Mouse (Mus musculus) regulatory T cell (primary cell): ENCODE data around the gene Papss2.

ENCODE experiments used
- in situ Hi-C: fragments of 300-600 bp; cut with MboI, MseI; formaldehyde crosslinking; loops from one replicate; pipeline ENCODE4 v1.15.1; 2025; ENCODE audit warnings: high pct_unique_total_duplicates

Gene Papss2

DNA sequence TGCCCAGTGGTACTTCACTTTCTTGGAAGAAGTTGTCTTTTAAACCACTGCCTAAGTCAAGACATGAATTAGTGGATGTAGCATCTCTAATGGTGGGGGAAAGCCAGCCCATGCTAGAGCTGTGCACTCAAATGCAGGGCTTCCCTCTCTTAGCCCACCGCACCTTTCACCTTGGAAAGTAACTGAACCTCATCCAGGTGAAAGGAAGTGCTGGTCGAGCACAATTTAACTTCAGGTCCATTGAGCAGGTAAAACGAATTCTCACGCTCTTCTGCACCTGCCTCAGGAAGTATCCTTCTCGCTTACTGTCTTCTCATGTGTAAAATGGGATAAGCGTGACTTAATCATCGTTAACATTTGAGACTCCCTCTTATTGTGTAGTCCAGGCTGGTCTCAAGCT is 3.4 kb downstream of the Papss2 start:
- in situ Hi-C loops = no loop called here

DNA sequence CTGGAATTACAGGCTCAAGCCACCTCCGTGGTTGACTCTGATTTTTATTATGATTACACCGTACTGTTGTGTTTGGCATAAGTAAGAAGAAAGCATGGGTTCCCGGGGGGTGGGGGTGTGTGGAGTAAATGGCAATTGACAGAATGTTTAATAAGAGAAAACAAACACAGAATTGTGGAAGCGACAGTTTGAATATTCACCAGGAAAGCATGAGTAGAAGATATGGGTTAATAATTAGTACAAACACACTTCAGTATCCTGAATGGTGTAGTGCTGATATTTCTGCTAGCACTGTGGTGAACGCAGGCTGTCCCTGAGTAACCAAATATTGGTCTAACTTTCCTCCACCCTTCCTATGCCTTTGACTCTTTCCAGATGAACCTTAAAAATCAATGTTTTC is 3.8 kb downstream of the Papss2 start:
- in situ Hi-C loops = no loop called here

DNA sequence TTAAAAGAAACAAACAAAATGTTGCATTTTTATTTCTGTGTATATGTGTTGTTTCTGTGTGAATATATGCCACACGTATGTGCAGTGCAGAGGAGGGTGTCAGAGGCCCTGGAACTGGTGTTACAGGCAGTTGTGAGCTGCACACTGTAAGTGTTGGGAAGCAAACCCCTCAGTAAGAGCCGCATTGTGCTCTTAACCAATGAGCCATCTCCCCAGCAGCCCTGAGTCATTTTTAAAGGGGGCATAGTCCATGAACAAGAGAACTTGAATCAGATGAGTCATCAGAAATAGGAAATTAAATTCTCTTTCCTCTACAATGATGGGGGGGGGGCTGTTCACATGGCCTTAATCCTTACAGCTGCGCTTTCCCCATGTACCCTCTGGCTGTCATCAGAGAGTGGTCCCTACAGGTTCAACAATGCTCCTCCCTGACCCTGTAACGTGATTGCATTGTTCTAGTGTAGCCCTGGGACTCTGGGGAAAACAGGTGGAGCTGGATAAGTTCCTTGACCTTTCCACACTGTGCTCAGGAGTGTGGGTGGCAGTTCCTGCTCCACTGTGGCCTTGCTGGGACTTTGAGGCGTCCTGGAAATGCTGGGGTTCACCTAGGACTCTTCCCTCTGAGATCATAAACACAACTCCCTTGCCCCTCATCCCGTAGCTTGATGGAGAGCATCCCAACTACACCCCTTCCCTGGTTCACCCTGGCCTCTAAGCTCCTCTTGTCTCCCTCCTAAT is 5.6 kb downstream of the Papss2 start:
- in situ Hi-C loops = no loop called here

DNA sequence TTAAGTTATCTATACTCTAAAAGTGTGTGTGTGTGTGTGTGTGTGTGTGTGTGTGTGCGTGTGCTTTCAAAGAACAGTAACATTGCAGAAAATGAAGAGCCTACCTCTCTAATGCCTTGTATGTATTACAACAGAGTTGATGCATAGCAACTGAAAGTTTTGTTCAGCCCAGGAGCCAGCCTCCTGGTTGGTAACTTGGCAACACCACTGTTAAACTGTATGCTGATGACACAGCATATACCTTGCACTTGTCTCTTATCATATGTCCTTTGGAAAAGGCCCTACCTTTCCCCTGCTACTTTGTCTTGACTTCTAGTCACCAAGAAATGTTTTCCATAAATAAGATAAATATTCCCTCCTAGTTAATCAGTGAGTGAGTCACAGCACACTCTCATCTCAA is 7.9 kb downstream of the Papss2 start:
- in situ Hi-C loops = no loop called here

DNA sequence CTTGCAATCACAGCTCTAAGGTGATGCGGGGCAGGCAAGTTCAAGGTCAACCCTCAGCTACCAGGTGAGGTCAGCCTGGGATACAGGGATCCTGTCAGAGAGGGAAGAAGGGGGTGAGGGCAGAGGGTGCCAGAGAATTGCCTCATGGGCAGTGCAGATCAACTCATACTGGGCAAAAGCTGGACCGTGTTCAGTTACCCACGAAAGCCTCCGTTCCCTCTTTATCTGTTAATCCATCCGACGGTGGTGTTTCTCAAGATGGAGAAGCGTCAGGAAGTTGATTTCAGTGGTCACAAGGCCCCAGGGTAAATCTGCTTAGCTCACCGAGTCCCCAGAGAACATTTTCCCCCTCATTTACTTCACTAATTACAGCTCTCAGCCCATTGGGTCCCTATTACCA is 8.5 kb downstream of the Papss2 start:
- in situ Hi-C loops = no loop called here

DNA sequence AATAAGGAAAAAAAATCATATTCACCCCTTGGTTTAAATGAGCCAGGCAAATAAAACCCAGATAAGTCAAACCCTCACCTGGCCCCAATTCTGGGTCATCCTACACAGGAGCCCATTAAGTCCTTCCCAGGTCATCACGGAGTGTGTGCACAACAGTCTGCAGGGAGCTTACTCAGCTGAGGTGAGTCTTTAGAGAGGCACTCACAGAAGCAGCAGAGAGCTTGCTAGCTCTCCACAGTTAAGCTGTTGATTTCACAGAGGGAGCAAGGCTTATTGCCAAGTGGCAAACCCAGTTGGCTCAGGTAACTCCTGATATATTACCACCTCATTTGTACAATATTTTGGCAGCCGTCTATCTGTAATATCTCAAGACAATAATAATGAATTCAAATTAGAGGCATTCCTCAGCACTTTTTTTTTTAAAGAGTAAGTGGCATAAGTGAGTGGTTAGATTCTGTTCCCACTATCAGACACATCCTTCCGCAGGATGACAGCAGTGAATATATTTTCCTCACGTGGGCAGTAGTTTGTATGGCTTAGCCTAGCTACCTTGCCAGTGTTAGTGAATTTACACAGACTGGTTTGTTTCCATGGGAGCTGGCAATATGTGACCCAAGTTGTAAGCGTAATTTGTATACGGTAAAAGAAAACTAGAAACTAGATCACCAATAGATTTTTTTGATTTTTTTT is 9.1 kb downstream of the Papss2 start:
- in situ Hi-C loops = no loop called here

DNA sequence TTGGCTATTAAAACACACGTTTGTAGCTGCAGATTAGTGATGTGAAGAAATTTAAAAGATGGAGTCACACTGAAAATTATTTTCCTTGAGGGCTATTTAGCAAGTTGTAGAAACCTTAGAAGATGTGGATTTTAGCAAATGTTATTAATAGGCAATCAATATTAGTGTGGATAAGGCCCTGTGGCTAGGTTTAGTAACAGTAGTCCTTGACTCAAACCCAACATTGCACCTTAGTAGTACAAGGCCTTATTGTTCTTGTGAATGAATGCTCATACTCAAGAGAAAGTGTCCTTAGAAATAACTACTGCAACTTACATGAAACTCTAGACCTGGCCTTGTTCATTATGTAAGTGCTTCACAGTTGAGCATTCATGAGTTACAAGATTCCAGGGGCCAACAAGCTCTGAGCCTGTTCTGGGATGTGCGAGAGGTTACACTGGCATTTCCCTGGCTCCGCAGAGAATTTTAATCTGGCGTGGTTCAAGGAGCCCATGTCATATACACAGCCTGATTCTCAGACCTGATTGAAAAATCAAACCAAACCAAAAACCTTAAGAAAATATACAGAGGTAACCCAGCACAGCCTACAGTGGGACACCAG is 10.7 kb downstream of the Papss2 start:
- in situ Hi-C loops = no loop called here

DNA sequence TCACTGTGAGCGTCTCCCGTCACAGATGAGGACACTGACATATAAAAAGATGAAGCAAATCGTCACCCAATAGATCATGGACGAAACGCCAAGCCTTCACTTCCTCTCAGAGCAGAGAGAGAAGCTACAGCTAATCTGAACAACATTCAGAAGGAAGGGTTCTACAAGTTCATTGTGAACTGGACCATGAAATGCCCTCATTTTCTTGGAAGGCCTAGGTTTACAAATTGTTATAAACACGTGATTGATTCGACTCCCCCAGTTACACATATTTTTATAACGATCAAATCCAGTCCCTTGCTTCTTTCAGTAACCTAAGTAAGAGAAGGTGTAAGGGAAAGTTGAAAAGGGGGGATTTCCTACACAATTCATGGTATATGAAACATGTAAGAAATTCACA is 11.4 kb downstream of the Papss2 start:
- in situ Hi-C loops = no loop called here

DNA sequence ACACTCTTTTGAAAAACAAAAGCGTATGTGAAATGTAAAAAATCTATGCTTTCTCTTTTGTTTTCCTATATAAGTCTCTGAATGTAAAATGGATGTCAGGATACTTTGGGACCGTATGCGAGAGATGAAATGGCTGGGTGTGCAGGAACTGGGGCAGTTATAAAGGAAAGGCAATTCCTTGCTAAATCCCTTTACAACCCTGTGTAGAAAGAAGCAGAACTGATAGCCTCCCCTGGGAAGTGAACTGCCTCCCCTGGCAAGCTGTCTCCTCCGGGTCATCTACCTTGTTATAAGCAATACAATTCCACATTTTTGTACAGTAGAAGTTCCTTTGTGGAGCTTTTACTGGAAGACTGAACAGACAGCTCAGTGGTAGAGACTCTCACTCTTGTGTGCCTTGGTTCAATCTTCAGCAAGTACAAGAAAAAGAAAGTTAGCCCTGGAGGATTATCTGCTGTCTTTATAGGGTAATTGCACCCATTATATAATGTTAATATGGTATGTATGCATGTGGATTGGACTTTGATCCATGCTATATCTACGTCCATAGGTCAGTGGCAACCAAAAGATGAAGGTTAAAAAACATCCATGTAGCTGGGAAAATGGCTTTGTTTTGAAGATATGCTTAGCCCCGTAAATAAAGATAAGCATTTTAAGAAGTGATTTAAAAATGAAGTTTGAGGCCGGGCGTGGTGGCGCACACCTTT is 15.9 kb downstream of the Papss2 start:
- in situ Hi-C loops = no loop called here

DNA sequence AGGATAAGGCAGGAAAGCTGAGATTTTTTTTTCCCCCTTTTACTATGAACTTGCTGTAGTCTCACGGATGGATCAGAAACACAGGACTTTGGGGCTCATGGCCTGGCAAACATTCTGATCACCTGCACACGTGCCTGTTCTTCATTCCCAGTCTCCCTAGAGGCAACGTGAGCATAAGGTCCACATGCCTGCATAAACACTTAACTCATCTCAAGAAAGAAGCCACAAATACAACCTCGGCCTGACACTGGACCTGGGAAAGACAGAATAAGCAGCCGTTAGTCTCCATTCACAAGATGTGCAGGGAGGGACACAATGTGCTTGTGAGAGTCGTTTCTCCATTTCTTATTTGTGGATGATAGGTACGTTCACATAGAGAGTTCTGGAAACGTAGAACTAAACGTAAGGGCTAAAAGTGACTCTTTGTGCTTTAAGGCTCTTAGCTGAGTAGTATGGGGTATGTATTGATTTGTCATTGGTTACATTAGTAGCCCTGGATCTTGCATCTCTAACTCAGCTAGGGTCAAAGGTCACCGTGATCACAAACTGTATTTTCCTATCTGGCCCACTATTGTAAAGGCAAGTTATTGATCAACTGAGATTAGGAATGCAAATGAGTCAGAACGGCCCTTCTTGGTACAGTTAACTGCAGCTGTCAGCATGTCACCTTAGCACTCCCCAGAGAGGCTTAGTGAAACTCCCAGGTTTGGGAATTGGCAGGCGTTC is 18.6 kb downstream of the Papss2 start:
- in situ Hi-C loops = no loop called here

DNA sequence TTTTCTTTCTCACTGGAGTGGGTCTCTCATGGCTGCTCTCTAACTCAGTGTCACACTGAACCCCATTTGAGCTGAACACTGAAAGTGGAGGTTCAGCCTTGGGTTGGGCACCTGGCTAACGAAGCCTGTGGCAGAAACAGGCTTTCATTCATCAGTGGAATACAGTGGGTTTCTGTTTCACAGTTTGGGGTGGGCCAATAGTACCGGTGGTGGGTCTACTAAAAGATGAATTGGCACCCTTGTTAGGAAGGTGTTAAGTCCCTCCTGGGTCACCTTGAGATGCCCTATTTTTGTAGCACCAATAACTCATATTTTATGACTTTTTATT is 19.1 kb downstream of the Papss2 start:
- in situ Hi-C loops = no loop called here

DNA sequence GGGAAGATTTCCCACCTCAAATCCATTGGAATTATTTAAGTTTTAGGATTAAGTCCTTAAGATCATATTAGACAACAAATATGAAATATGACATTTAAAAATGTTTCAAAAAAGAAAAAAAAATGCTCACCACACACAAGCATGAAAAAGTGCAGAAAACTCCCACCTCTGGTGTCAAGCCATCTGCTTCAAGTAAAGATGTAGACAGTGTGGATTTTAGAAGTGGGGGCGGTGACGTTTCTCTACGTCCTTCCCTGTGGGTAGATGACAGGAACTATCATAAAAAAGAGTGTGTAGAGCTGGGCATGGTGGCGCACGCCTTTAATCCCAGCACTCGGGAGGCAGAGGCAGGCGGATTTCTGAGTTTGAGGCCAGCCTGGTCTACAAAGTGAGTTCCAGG is 21.1 kb downstream of the Papss2 start:
- in situ Hi-C loops = no loop called here

DNA sequence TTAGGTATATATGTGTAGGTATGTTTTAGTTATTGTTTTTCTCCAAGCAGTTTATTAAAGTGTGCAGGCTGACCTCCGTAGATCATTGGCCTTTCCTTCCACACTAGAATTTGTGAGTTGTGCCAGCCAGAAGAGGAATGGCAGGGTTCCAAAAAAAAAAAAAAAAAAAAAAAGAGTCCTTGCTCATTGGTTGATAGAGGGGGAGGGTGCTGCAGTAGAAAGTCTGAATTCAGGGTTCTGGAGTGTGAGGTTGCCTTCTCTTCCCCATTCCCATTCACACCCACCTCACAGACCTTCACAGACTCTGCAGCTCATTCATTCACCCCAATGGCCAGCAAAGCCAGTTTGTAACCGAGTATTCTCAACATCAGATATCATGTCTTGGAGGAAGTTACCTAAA is 24.1 kb downstream of the Papss2 start:
- in situ Hi-C loops = no loop called here

DNA sequence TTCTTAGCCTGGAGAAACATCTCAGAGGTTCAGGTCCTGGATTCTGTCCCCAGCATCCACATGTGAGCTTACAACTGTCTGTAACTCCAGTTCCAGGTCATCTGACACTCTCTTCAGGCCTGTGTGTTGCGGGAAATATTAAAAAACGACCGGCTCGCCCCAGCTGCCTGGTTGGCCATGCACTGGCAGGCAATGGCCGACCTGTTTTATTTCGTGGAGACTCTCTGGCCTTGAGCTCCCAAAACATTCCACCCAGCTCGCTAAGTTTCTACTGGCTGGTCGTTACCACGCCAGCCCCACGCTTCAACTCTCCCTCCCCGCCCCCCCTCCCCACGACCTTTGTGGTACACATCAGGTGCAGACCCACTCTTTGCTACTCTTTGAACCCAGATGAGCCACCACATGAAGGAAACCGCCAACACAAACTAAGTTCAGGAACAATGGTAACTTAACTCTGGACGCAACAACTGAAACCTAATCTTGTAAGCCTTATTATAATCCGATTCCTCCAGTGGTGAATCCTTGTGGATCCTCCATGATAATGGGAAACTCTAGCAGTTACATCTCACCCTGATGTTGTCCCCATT is 25.4 kb downstream of the Papss2 start:
- in situ Hi-C loops = no loop called here

DNA sequence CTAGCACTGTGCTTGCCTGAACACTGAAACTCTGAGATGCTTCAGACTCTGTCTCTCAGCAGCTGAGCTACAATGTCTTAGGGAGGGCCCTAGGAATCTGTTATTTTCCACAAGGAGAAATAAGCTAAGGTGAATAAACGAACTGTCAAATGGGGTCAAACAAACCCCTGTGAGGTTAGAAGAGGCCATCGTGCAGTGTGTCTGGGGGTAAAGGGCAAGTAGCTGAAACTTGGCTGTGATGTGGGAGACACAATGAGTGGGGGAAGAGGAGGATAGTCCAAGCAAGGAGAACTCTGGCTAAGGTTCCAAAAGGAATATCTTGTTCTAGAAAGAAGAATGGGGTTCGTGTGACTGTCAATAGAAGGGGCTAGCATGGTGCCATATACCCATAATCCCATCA is 26.6 kb downstream of the Papss2 start:
- in situ Hi-C loops = no loop called here

DNA sequence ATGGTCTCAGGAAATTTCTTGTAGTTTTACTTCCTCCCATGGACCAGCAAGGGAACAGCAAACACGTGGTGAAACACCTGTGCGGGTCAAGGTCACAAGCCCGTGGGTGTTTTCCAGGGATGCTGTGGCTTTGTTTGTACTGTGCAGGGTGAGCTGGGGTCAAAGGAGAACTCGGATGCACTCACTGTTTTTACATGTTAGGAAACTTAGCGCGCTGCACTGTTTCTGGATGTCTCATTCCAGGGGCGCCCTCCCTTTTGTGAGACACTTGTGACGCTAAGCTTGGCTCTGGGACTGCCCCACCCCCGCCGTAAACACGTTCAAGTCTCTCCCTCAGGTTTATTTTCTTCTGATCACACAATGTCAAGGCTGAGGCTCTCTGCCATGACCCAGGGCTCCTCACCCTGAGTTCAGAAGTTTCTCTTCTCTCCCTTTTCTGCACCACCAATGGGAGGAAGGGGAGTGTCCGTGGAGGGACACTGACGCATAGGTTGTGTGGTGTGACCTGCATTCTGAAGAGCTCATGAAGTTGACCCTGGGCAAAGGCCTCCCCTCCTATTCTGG is 31.3 kb downstream of the Papss2 start:
- in situ Hi-C loops = loop anchor here (25.0 kb wide), 1 partner anchor 1240 kb away; no protein-coding TSS in a partner anchor

DNA sequence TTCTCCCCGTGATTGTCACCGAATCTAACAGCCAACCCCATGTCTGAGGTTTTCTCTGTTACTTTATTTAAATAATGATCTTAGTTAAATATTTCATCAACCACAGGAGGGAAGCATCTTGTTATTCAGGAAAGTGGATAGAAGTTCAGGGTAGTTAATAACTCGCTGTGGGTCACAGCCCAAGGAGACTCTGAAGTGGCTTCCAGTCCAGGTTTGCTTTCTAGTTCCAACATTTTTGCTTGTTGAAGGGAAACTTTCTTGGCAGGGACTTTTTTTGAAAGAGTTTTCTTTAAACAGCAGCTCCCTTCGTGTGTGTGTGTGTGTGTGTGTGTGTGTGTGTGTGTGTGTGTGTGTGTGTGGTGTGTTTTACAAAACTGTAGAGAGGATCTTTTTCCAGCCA is 32.0 kb downstream of the Papss2 start:
- in situ Hi-C loops = loop anchor here (25.0 kb wide), 1 partner anchor 1240 kb away; no protein-coding TSS in a partner anchor

DNA sequence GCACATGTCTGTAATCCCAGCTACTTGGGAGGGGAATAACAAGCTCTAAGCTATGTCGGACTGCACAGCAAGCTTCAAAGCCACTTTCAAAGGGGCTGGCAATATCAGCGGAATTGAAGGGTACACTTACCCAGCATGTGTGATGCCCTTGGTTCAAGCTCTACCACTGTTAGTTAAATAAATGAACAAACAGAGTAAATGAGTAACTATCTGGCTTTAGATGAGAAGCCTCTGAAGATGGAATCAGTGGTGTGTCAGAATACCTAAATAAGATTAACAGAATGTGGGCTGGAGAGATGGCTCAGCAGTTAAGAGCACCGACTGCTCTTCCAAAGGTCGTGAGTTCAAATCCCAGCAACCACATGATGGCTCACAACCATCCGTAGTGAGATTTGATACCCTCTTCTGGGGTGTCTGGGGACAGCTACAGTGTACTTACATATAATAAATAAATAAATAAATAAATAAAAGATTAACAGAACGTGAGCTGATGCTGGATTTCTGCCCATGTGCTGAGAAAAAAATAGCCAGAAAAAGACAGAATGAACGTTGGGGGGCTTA is 33.1 kb downstream of the Papss2 start:
- in situ Hi-C loops = loop anchor here (25.0 kb wide), 1 partner anchor 1241 kb away; no protein-coding TSS in a partner anchor

DNA sequence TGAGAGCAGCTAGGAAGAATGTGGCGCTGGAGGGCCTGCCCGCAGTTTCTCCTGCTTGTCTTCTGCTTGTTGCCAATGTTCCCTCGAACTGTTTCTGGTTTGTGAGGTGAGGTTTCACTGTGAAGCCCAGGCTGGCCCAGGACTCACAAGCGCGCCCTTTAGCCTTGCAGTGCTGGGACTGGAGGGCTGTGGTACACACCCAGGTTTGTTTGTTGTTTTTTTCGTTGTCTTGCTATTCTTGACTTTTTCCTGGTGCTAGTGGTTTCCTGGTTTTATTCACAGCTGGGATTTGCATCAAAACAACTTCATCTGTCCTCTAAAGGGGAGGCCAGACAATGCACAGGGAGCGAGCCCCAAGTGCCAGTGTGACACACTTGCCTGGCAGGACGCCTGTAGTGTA is 39.3 kb downstream of the Papss2 start:
- in situ Hi-C loops = loop anchor here (25.0 kb wide), 1 partner anchor 1248 kb away; no protein-coding TSS in a partner anchor
